ENCODE assay signal across 14 mouse cellular contexts in genomic region chr19:28287431-28287830, GRCm38 (mm10).
"Had no signal": no experiment of that assay in that cellular context is flagged by ENCODE, and none has a peak within 500 bp of the region (broad histone marks: within the 10 kb centered on the region; RNA-seq: fewer than 3 reads in every experiment).

No protein-coding gene starts in this region.

- H3K27me3 ChIP-seq: hindbrain, embryonic 12.5 days; liver, embryonic 15.5 days; midbrain, embryonic 15.5 days; neural tube, embryonic 13.5 days had no signal

- H3K4me2 ChIP-seq: hindbrain, embryonic 12.5 days; liver, embryonic 11.5 days; liver, embryonic 15.5 days; midbrain, embryonic 15.5 days; neural tube, embryonic 13.5 days had no signal

- H3K9ac ChIP-seq: hindbrain, embryonic 12.5 days; liver, embryonic 15.5 days; midbrain, embryonic 15.5 days; neural tube, embryonic 13.5 days had no signal

- DNase-seq: lung, adult 2 months; lung, postnatal 36 days; right cerebral cortex, adult 18-20 months; right cerebral cortex, postnatal 25 days; thymus, postnatal 4 days had no signal

- H3K27ac ChIP-seq: hindbrain, embryonic 12.5 days; left cerebral cortex, adult 2 months; limb, embryonic 10.5 days; liver, embryonic 15.5 days; midbrain, embryonic 15.5 days; neural tube, embryonic 13.5 days had no signal

- H3K9me3 ChIP-seq: hindbrain, embryonic 12.5 days; limb, embryonic 10.5 days; liver, embryonic 15.5 days; midbrain, embryonic 15.5 days; neural tube, embryonic 13.5 days had no signal

- H3K4me3 ChIP-seq: hindbrain, embryonic 12.5 days; left cerebral cortex, adult 2 months; limb, embryonic 10.5 days; liver, embryonic 15.5 days; midbrain, embryonic 15.5 days; neural tube, embryonic 13.5 days had no signal

- H3K4me1 ChIP-seq: hindbrain, embryonic 12.5 days; liver, embryonic 15.5 days; midbrain, embryonic 15.5 days; neural tube, embryonic 13.5 days had no signal

- ATAC-seq: hindbrain, embryonic 16.5 days; lung, postnatal 0 days; midbrain, embryonic 15.5 days had no signal

- H3K36me3 ChIP-seq: hindbrain, embryonic 12.5 days; limb, embryonic 10.5 days; liver, embryonic 15.5 days; midbrain, embryonic 15.5 days; neural tube, embryonic 13.5 days had no signal
